Mouse (Mus musculus): ENCODE results near the gene Acaca. TPM values are rescaled to one million over a fixed set of nuclear protein-coding genes. Genes with fewer than 3 reads are reported as not detected.
"Not testable (repeated sequence)": the region's sequence is repeated elsewhere in the genome, so short reads cannot be mapped to it uniquely, and the experiment has no call there.

Acaca gene
- total RNA-seq, 2 experiments from 2014 or later: 84.5 to 85.3 TPM

DNA sequence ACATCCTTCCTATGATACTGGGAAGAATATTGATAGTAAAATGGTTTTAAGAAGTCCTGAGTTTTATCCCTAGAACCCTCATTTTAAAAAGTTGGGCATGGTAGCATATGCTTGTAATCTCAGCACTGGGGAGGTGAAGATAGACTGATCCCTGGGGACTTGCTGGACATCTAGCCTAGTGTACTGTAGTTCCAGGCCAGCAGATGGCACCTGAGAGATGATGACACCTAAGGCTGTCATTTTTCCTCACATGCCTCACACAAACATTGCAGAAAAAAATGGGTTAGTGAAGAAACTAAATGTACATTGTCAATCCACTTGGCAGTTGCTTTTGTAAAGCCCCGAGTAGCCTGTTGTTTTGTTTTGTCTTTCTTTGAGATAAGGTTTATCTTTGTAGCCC is 235.8 kb downstream of the Acaca start:
- DNase-seq (ENCODE audit: low spot score in 2 of 2): no peak
- intact Hi-C loops (cut with DNase I): no loop called here

GRCm38 (mm10) chr11:84368902-84369301 is 239.4 kb downstream of the Acaca start:
- intact Hi-C loops (cut with DNase I): no loop called here
- no peak for DNase-seq (ENCODE audit: low spot score in 2 of 2)

- intact Hi-C loops (cut with DNase I): no loop called here
- DNase-seq (ENCODE audit: low spot score in 2 of 2): no peak
Observed at GRCm38 (mm10) chr11:84373122-84373521, 243.7 kb downstream of the Acaca start.

GRCm38 (mm10) chr11:84375951-84376496 is 246.6 kb downstream of the Acaca start:
- intact Hi-C loops (cut with DNase I): no loop called here
- no peak for DNase-seq (ENCODE audit: low spot score in 2 of 2)

- DNase-seq (ENCODE audit: low spot score in 2 of 2): no peak
- intact Hi-C loops (cut with DNase I): no loop called here
Observed at GRCm38 (mm10) chr11:84376510-84377365, 247.3 kb downstream of the Acaca start.

- intact Hi-C loops (cut with DNase I): no loop called here
Observed at GRCm38 (mm10) chr11:84382450-84382849, 253.0 kb downstream of the Acaca start.

GRCm38 (mm10) chr11:84383891-84384290 is 254.4 kb downstream of the Acaca start:
- DNase-seq (ENCODE audit: low spot score in 2 of 2): no peak
- intact Hi-C loops (cut with DNase I): no loop called here

More at GRCm38 (mm10) chr11:84382450-84382849, 253.0 kb downstream of the Acaca start:
- no peak for DNase-seq (ENCODE audit: low spot score in 2 of 2)

DNA sequence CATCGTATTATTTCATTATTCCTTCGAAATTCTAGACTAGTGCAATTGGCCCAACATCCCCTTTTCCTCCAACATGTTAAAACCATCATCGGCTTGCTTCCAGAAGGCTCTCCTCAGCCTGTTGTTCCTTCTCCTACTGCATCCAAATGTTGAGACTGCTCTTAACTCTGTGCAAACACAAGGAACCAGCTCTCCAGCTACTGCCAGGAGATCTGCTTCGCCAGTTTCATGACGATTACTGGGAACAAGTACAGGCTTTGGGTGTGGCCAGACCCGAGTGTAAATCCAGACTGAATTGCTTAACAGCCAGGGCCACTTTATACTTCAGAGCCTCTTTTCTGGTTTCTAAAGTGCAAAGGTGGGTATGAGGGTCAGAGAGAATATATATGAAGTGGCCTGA is 259.9 kb downstream of the Acaca start:
- no peak for DNase-seq (ENCODE audit: low spot score in 2 of 2)
- intact Hi-C loops (cut with DNase I): no loop called here

DNA sequence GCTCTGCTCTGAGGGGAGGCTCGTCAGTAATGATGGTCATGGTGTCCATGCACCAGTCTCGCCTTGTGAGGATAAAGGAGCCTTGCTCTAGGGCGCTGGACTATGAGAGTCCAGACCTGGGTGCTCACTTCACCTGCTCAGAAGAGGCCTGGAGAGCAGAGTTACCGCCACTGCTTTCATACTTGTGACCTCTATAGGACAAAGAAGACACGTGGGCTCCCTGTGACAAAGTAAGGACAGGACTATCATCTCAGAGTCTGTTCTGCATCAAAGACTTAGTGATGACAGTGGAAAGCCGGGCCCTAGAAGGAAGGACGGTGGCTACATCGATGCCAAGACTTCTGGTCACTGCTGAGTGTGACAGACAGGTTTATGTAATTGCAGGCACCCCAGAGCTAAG is 261.7 kb downstream of the Acaca start:
- DNase-seq (ENCODE audit: low spot score in 2 of 2): no peak
- intact Hi-C loops (cut with DNase I): no loop called here

DNA sequence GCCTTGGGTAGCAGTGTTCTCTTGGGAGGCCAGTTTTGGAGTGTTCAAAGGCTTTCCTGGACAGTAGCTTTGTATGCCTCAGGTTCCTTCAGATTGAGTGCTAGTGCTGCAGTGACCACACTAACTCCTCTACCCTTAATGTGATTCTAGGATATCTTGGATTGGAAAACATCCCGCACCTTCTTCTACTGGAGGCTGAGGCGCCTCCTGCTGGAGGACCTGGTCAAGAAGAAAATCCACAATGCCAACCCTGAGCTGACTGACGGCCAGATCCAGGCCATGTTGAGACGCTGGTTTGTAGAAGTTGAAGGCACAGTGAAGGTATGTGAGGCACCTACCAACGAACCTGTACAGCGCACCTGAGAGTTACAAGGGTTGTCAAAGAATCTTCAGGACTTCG is 262.6 kb downstream of the Acaca start:
- DNase-seq (ENCODE audit: low spot score in 2 of 2); intact Hi-C loops (cut with DNase I): not testable (repeated sequence)

DNA sequence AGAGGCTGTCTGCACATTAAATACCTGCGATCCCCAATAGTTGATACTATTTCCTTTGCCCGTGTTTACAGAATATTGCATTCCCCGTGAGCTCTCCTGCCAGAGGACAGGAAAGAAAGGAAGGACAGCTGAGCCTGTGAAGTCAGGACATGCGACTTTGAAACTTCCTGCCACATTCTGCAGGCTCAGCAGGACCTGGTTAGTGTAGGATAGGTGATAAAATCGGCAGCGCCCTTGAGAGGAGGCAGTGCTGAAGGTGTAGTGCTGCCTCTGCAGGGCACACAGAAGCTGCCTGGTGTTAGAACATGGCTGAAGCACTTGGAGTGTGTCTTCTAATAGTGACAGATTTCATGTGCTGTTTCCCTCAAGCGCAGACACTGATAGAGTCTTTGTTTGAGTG is 264.1 kb downstream of the Acaca start:
- intact Hi-C loops (cut with DNase I): no loop called here
- DNase-seq (ENCODE audit: low spot score in 2 of 2): no peak

DNA sequence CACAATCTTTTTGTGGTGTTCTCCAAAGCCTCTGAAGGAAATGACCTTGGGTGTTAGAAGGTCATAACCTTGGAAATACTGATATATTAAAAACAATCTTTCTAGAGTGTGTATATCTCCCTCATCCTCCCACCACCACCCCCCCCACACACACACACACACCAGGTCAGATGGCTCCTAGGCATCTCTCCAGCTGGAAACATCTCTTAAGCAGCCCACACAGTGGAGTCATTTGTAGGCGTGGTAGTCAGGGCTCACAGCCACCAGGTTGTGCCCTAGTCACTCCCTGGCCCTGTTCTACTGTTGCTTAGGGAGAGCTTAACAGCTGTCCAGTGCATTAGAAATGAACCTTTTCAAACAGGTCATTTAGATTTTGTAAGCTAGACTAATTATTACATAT is 265.5 kb downstream of the Acaca start:
- DNase-seq (ENCODE audit: low spot score in 2 of 2): no peak
- intact Hi-C loops (cut with DNase I): no loop called here

DNA sequence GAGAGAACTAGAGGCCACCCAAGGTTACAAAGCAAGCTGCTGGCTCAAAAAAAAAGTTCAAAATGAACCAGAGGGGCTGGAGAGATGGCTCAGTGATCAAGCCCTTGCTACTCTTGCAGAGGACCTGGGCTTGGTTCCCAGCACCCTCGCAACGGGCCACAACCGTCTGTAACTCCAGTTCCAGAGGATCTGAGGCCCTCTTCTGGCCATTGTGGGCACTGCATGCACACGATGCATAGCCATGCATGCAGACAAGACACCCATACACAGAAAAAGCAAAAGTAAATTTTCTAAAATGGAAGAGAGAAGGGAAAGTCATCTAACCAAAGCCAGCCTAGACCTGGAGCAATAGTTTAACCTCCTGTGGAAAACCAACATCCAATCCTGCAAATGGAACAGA is 277.3 kb downstream of the Acaca start:
- intact Hi-C loops (cut with DNase I): no loop called here
- DNase-seq (ENCODE audit: low spot score in 2 of 2): no peak

DNA sequence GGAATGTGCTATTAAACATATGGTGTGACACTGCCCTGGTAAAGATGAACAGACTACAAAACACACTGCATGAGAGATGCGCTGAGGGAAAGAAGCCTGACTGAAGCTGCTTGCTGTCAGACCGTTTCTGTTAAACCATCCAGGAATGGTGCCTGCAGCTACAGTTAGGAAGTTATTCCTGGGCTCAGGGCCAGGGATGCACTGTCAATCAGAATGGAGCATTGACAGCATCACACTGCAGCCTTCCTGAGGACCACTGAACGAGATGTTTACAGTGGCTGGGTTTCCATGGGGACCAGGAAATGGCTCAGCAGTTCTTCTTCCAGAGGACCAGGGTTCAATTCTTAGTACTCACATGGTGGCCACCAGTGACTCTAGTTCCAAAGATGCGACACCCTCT is 280.9 kb downstream of the Acaca start:
- no peak for DNase-seq (ENCODE audit: low spot score in 2 of 2)
- intact Hi-C loops (cut with DNase I): no loop called here

DNA sequence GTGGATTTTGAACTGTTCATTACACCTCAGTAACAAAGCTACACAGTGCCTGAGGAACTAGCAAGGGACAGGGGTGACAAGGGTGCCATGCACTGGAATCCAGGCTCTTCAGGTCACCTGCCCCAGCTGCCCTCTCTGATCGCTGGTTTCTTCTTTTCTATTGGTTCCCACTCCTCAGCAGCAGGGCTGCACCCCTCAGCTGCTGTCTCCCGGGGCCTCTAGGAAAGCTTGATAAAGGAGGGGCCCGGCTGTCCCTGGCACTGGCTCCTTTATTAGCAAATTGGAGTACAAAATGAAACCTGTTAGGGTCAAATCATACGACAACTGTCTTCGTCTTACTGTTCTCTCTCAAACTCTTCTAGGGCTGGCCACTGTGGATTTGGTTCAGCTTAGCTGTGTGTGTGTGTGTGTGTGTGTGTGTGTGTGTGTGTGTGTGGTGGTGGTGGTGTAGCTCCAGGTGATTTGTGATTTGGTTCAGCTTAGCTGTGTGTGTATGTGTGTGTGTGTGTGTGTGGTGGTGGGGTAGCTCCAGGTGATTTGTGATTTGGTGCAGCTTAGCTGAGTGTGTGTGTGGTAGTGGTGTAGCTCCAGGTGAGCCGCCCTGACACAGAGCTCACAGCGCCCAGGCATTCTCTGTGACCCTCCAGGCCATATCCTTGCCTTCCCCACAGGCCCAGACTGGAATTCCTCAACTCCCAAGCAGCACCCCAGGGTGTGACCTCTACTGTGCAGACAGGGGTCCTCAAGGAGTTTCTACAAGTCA is 281.6 kb downstream of the Acaca start:
- no peak for DNase-seq (ENCODE audit: low spot score in 2 of 2)
- intact Hi-C loops (cut with DNase I): no loop called here

DNA sequence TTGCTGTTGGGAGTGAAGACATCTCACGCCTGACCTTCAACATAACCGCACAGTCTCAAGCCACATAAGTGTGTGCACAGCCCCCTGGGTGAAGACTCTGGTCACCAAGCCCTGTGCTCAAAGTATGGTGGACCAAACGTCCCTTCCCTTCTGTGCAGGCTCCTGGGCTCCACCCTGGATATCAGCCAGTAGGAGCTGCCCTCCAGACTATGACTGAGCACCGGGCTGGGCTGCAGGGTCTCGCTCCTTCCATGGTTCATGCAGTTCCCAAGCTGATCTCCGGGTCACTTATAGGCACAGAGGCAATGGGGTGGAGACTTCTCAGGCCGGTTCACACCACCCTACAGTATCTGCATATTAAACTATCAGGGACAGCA is 282.2 kb downstream of the Acaca start:
- no peak for DNase-seq (ENCODE audit: low spot score in 2 of 2)
- intact Hi-C loops (cut with DNase I): no loop called here

DNA sequence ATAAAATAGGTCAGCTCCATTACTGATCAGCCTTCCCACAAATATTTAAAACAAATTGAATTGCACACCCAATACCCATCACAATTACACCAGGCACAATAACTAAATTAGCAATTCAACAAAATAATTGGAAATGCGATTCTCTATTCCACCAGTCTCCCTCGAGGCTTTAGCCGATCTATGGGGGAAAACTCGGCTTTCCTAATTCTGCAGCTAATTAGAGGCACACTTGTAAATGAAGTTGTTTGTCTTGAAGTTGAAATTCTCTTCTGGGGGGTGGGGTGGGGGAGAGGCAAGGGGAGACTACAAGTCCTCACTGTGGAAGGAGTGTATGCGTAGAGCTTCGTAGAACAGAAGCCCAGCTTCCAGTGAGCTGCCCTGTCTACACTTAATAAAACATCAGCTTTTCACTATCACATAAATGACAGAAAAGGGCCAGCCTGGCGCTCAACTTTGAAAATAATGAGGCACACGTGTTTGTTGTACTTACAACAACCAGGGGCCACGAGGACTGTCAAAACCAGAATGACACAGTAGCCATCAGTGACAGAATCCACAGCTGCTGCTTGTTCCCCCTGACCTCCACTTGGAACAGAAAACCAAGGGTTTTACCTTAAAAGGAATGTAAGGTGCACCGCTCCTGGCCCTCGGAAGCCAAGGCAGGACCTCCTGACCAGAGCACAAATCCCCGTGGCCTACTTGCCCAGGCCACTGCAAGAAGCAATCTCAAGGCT is 282.9 kb downstream of the Acaca start:
- intact Hi-C loops (cut with DNase I): no loop called here
- DNase-seq (ENCODE audit: low spot score in 2 of 2): no peak

DNA sequence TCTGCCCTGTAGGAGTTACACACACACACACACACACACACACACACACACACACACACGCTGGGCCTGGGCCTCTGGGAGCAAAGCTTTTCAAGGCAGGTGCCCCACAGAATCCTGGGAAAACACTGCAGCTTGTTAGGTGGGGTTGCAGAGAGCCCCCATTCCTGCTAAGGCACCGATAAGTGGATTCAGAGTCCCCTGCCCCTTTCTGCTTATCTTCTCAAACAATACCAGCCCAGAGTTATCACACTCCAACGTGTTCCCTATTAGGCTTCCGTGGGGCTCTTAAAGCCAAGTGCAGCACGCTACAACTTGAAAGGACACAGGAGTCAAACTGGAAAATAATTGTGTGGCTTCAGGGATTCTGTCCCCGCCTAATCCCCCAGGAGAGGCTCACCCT is 283.6 kb downstream of the Acaca start:
- intact Hi-C loops (cut with DNase I): no loop called here

DNA sequence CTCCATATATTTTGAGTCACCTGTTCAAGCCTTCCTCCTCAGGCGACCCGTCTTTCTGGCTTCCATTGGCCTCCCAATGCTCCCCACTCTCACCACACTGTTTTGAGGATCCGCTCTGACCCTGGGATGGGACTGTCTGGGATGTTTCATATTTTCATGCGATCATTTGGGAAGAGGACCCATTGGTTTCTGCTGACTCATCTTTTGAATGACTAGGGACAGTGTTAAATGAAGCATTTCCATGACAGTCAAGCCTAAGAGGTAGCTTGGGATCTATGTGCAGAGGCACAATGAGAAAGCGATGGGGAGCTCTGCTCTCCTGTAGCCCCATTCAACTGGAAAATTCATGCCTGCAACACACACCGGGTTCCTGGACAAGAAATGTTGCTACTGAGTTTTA is 291.3 kb downstream of the Acaca start:
- intact Hi-C loops (cut with DNase I): no loop called here
- DNase-seq (ENCODE audit: low spot score in 2 of 2): no peak

More for the DNA sequence above, 283.6 kb downstream of the Acaca start:
- DNase-seq (ENCODE audit: low spot score in 2 of 2): no peak
